Mouse (Mus musculus) testis, adult 2 months (tissue): ENCODE results near the gene Aym1.

Experiments used
- CTCF ChIP-seq: fragments of 200-500 bp; IDR thresholded peaks from 2 replicates; pipeline ENCODE4 v1.5.1; 2012; ENCODE audit warnings: low read depth, mild to moderate bottlenecking, inconsistent platforms, low read length, moderate library complexity; ENCODE audit not compliant: control insufficient read depth, insufficient read depth, insufficient replicate concordance
- POLR2A ChIP-seq: fragments of 200-500 bp; IDR thresholded peaks from 2 replicates; pipeline ENCODE4 v1.6.1; 2012; ENCODE audit warnings: low read depth, mild to moderate bottlenecking, inconsistent platforms, low read length, moderate library complexity; ENCODE audit not compliant: control insufficient read depth

GRCm38 (mm10) chr5:113345781-113346180 is 11.3 kb upstream of the Aym1 start:
- TF ChIP-seq CTCF: no peak
- no peak for TF ChIP-seq POLR2A
